Mouse (Mus musculus) brain, embryonic 18.5 days (tissue): ENCODE data around the gene Bloc1s1.
A peak's percentile ranks its signal among the peaks of the same experiment; 100 is the strongest.

Experiments used
- DNase-seq: peaks from one replicate; pipeline ENCODE4 v3.0.0-alpha.2; 2012; ENCODE audit warnings: low read depth, low spot score

Bloc1s1 gene

DNA sequence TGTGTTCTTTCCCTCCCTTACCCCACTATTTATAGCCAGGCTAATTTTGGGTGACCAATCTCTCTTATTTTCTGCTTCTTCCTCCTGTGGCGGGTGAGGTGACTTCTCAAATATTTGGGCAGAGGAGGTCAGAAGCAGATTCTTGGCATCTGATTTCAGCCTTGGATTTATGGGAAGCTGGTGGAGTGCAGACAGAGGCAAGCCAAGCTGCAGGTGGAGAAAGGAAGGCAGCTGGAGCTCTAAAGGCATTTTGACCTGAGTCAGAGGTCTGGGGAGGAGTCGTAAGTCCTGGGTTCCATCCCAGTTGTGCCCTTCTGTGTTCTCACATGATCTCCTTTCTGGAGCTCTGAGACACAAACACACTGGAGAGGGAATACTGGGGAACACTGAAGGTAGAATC is 7.6 kb upstream of the Bloc1s1 start:
- DNase-seq: no peak

GRCm38 (mm10) chr10:128929638-128930378 is 6.0 kb upstream of the Bloc1s1 start:
- DNase-seq: no peak

- DNase-seq: no peak
Measured at GRCm38 (mm10) chr10:128928356-128928755, 4.5 kb upstream of the Bloc1s1 start.

DNA sequence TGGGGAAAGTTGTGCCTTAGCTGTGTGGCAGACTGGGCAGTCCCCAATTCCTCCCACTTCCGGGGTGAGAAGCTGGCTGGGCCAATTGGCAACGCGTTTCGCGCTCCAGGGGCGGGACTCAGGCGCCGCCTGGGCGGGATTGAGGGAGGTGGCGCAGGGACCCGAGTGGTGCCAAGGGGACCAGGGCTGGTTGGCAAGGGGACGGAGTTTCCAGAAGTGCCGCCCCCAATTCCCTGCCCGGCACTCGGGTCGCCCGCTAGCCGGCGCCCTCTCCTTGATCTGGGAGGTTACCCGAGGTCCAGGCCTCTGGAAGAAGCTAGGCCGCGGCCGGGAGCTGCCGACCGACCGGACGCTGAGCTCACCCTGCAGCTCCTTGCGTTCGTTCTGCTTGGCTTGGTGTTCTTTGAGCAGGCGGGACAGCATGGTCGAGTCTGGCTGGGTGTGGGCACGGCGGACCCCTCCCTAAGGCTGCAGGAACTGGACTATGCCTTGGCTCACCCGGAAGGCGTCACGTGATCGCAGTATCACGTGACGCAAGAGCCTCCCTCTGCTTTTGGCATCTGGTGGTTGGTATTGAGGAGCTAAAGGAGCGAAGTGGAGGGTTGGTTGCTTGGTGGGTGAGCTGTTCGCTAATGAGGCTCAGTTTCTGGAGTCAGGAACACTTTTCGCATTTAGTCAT is 683 bp downstream of the Bloc1s1 start:
- DNase-seq: peak; percentile 86

DNA sequence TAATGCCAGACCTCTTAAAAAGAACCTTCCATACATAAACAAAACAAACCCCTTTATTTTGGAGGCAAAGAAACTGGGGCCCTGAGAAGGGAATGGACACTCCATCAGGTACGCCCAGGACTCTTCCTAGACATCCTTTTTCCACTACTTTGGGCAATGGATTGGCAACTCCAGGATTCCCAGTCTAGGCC is 1.1 kb downstream of the Bloc1s1 start, which contains the start of gene Rdh5:
Rdh5 (minus strand) TSS at position 67 of the 191 bp plus-strand sequence.
- no peak for DNase-seq

DNA sequence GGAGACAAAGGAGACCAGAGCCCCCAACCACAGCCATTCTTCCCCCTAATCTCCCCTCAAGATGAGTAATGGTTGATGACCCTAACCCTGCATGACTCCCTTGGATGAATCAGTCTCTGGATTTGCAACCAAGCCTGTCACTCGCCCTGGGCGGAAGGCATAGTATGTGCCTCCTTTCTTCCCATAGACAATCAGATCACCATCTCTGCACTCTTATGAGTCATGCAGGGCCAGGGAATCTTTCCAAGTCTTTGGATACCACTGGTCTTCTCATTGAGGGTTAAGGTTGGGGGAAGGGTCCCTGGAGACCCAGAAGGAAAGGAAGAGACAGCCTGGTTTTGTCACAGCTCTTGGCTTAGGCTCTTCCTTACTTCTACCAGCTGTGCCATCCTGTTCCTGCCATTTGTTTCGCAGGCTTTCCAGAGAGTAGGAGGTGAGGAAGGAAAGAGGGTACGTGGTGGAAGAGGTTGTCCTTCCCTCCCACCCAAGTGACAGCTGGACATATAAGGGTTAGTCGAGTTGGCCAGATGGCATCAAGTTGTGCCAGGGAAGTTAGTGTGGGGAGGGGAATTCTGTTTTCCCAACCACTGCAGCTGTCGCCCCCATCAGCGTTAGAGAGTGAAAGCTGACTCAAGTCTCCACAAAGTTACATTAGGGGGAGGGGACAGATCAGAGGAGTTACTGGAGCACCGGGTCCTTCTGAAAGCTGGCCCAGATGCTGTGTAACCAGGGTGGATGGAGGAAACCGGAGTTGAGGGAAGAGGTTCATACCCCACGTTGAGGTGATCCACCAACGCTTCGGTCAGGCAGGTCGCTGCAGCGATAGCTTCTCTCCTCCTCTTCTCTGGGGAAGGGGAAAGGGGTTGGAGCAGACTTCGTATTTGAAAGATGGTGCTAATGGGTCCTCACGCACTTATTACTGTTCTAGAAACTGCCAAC is 1.7 kb downstream of the Bloc1s1 start:
- no peak for DNase-seq

GRCm38 (mm10) chr10:128921251-128921650 is 2.6 kb downstream of the Bloc1s1 start:
- DNase-seq: no peak

DNA sequence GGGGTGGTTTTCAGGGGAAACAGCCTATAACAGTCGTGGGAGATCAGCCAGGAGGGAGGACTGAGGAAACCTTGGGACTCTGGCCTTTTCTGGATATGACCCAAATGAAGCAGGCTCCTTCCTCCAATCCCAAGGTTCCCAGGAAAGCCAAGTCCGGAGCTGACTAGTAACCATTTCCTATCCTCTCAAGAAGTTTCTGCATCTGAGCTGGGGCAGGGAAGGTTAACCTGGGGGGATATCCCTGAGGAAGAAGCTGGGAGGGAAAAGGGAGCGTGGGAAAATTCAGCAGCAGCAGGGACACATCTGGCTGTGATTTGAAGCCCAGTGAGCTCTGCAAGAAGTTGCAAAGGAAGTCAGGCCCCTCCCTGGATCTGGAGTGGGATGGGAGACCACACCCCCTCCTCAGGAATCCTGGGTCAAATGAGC is 3.1 kb downstream of the Bloc1s1 start:
- DNase-seq: no peak

DNA sequence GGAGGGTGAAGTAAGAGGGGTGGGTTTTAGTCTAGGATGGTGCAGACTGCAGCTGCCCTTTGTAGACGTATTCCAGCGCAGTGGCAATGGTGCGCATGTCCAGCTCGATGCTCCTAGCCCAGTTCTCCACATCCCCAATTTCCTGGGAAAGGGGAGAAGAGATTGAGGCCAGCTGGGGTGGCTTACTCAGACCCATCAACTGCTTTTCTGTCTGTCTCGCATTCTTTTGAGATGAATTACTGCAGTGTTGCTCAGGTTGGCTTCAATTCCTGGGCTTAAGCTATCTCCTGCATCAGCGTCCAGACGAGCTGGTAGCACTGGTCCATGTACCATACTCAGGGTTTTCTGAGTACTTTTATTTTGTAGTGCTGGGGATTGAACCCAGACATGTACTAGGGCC is 3.9 kb downstream of the Bloc1s1 start:
- no peak for DNase-seq

- DNase-seq: no peak
Measured at GRCm38 (mm10) chr10:128919203-128919631, 4.6 kb downstream of the Bloc1s1 start.

DNA sequence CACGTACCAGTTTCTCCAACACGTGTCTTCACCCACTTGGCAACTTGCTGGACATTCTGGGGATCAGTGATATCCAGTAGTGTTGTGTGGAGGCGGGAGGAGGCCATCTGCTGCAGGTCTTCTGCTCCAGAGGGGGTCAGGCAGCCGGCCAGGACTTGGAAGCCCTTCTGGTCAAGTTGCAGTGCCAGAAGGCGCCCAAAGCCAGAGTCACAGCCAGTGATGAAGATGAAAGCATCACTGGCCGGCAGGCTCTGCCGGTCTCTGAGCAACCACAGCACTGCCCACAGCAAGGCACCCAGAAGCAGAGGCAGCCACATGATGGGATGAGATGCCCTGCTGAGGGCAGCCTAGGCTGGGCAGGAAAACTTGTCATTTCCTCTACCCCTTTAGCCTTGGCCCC is 5.6 kb downstream of the Bloc1s1 start:
- no peak for DNase-seq

DNA sequence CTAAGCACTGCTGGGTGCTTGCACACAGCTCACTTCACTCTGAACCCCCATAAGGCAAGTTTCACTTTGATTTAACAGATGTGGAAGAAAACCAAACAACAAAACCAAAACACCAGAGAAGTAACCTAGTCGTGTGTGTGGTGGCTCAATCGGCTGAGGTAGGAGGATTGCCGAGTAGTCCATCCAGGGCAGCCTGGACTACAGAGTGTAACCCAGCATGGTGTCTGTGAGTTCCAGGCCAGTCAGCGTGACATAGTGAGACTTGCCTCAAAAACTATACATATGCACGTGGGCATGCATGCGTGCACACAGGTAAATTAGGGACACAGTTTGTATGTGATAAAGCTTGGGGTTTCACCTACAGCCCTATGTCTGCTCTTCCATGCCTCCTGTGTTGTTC is 6.4 kb downstream of the Bloc1s1 start:
- no peak for DNase-seq

DNA sequence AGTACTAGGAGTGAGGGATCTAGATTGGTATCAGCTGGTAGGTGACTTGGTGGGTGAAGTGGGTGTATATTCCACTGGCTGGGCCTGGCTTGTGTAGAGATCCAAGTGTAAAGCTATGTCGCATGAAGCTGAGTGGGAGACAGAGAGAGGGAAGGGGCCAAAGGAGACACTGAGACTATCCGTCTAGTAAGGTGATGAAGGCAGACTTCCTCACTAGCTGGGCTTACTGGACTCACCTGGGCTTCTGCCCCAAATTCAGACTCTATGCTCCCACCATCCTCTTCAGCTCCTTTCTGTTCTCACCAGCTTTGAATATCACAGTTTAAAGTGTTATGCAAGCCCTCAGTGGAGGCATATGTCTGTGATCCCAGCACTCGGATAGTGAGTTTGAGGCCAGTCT is 7.2 kb downstream of the Bloc1s1 start:
- no peak for DNase-seq

- DNase-seq: no peak
Measured at GRCm38 (mm10) chr10:128915550-128915949, 8.3 kb downstream of the Bloc1s1 start.

- no peak for DNase-seq
Measured at GRCm38 (mm10) chr10:128913696-128914095, 10.1 kb downstream of the Bloc1s1 start.

GRCm38 (mm10) chr10:128913219-128913618 is 10.6 kb downstream of the Bloc1s1 start:
- DNase-seq: no peak

DNA sequence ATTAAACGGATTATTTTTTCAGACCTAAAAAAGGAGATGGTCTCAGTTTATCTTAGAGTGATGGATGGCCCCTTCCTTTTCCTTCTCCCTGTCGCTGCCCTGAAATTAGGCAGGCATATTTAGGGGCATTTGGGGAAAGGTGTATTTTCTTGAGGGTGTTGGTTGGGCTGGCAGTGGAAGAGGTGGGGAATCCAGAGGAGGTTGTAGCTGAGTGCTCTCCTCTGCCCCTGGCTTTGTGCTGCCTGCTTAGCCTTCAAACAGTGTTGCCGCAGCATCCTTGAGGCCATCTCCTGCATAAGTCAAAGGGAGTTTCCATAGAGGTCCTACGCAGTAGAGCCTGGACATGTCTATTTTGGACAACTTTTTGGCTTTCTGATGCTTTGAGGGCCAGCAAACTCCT is 11.0 kb downstream of the Bloc1s1 start:
- DNase-seq: no peak

DNA sequence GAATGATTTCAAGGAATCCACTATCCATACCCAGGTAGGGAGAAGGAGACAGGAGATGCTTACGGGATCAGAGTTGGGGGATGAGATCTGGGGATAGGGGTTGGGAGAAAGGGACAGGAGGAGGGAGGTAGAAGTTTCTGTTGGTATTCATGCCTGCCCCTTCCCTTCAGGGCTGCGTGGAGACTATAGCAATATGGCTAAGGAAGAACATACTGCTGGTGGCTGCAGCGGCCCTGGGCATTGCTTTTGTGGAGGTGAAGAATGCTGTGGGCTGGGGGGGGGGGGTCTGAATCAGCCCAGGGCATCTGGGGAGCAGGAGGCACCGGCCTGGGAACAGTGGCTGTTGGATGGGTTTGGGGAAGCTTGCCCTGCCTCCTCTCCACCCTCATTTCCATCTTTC is 11.6 kb downstream of the Bloc1s1 start:
- no peak for DNase-seq

DNA sequence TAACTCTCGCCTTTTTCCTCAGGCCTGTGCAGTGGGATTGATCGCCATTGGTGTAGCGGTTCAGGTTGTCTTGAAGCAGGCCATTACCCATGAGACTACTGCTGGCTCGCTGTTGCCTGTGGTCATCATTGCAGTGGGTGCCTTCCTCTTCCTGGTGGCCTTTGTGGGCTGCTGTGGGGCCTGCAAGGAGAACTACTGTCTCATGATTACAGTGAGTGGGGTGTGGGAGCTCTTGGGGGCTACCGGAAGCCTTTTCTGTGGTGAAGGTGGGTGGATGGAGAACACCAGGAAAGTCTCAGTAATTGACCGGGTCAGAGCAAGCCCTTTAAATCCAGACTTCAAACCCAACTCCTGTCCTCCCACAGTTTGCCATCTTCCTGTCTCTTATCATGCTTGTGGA is 12.4 kb downstream of the Bloc1s1 start:
- no peak for DNase-seq

- DNase-seq: no peak
Measured at GRCm38 (mm10) chr10:128910066-128910841, 13.6 kb downstream of the Bloc1s1 start.

GRCm38 (mm10) chr10:128909567-128910028 is 14.2 kb downstream of the Bloc1s1 start:
- no peak for DNase-seq
